Mouse (Mus musculus) embryonic facial prominence, embryonic 10.5 days (tissue): Measurements from ENCODE around the gene Nos3. TPM values are rescaled to one million over a fixed set of nuclear protein-coding genes. Genes with fewer than 3 reads are reported as not detected.

ENCODE experiments used
- DNase-seq: peaks from one replicate; pipeline ENCODE4 v3.0.0-alpha.2; 2017; ENCODE audit warnings: low spot score
- H3K27ac ChIP-seq: fragments of 300-500 bp; sonication (generic); replicated peaks from 2 replicates; pipeline ENCODE4 v1.5.1; 2016; ENCODE audit warnings: mild to moderate bottlenecking
- H3K27me3 ChIP-seq: fragments of 300-500 bp; sonication (generic); replicated peaks from 2 replicates; pipeline ENCODE4 v1.6.1; 2016; ENCODE audit warnings: low read depth, mild to moderate bottlenecking; ENCODE audit not compliant: poor library complexity, severe bottlenecking
- H3K36me3 ChIP-seq: fragments of 300-500 bp; sonication (generic); replicated peaks from 2 replicates; pipeline ENCODE4 v1.6.1; 2016; ENCODE audit warnings: mild to moderate bottlenecking, moderate library complexity
- H3K4me1 ChIP-seq: fragments of 300-500 bp; sonication (generic); 2 replicates; pipeline ENCODE4 v1.6.1; 2016
- H3K4me3 ChIP-seq: fragments of 300-500 bp; sonication (generic); 2 replicates; pipeline ENCODE4 v1.5.1; 2016; ENCODE audit warnings: mild to moderate bottlenecking, moderate library complexity
- H3K9me3 ChIP-seq: fragments of 300-500 bp; sonication (generic); 2 replicates; pipeline ENCODE4 v1.6.1; 2016; ENCODE audit warnings: mild to moderate bottlenecking
- WGBS: fragments of 180-500 bp; shearing (Covaris S2); methylation state at CpG from one replicate; pipeline ENCODE4 v1.1.7; 2016; 5-methylcytosine and 5-hydroxymethylcytosine counted together
- polyA plus RNA-seq: library from polyadenylated mRNA; unstranded; fragments of >200 nt; fragmentation: Nextera tagmentation; extraction: Ambion mirVana; gene quantifications from 2 replicates; pipeline ENCODE4 v1.2.1, GENCODE M21; 2016

The Nos3 gene
- polyA plus RNA-seq, 1 experiment from 2014 or later, result 7.7 TPM

GRCm38 (mm10) chr5:24383026-24383859, 18.6 kb downstream of the Nos3 start:
- peak overlapping the region; percentile 63 for H3K4me3 ChIP-seq
- H3K36me3 ChIP-seq, result no peaks in the 10 kb centered on the region
- H3K27ac ChIP-seq, result peak overlapping the region; percentile 76
- H3K9me3 ChIP-seq, result no peaks in the 10 kb centered on the region
- peaks cover 40% of the 10 kb centered on the region for H3K27me3 ChIP-seq
- peaks cover 49% of the 10 kb centered on the region for H3K4me1 ChIP-seq
- WGBS, result under 1% methylated on average over 34 of the region's 34 CpGs
- peak; percentile 94 for DNase-seq

- peaks cover 52% of the 10 kb centered on the region for H3K27me3 ChIP-seq
- no peak overlapping the region for H3K27ac ChIP-seq
- no peaks in the 10 kb centered on the region for H3K9me3 ChIP-seq
- H3K4me1 ChIP-seq, result peaks cover 57% of the 10 kb centered on the region
- DNase-seq, result no peak
- 72% methylated on average over 6 of the region's 6 CpGs for WGBS
- H3K4me3 ChIP-seq, result no peak overlapping the region
- H3K36me3 ChIP-seq, result no peaks in the 10 kb centered on the region
Observed at GRCm38 (mm10) chr5:24384407-24384806, 19.8 kb downstream of the Nos3 start.

GRCm38 (mm10) chr5:24385374-24385773, 20.8 kb downstream of the Nos3 start:
- 82% methylated on average over 5 of the region's 5 CpGs for WGBS
- Histone ChIP-seq H3K4me1 (peaks cover 57% of the 10 kb centered on the region), H3K9me3 (no peaks in the 10 kb centered on the region), H3K27me3 (peaks cover 61% of the 10 kb centered on the region), H3K36me3 (no peaks in the 10 kb centered on the region), H3K4me3 (no peak overlapping the region), H3K27ac (no peak overlapping the region)
- no peak for DNase-seq

GRCm38 (mm10) chr5:24385887-24386550, 21.4 kb downstream of the Nos3 start:
- Histone ChIP-seq H3K27me3 (peaks cover 67% of the 10 kb centered on the region), H3K4me3 (no peak overlapping the region), H3K27ac (no peak overlapping the region), H3K36me3 (no peaks in the 10 kb centered on the region), H3K9me3 (no peaks in the 10 kb centered on the region), H3K4me1 (peaks cover 57% of the 10 kb centered on the region)
- 81% methylated on average over 10 of the region's 10 CpGs for WGBS
- DNase-seq, result no peak

- Histone ChIP-seq H3K4me1 (peaks cover 49% of the 10 kb centered on the region), H3K36me3 (no peaks in the 10 kb centered on the region), H3K27ac (peak overlapping the region; percentile 78), H3K27me3 (peaks cover 76% of the 10 kb centered on the region), H3K4me3 (peak overlapping the region; percentile 66), H3K9me3 (no peaks in the 10 kb centered on the region)
- peak; percentile 71 for DNase-seq
- 1% methylated on average over 73 of the region's 73 CpGs for WGBS
Observed at GRCm38 (mm10) chr5:24387264-24388241, 22.9 kb downstream of the Nos3 start.

GRCm38 (mm10) chr5:24388246-24388915, 23.8 kb downstream of the Nos3 start:
- Histone ChIP-seq H3K9me3 (no peaks in the 10 kb centered on the region), H3K27ac (peak overlapping the region; percentile 78), H3K27me3 (peaks cover 76% of the 10 kb centered on the region), H3K4me3 (peak overlapping the region; percentile 66), H3K4me1 (peaks cover 42% of the 10 kb centered on the region), H3K36me3 (no peaks in the 10 kb centered on the region)
- 24% methylated on average over 26 of the region's 26 CpGs for WGBS
- DNase-seq, result no peak

GRCm38 (mm10) chr5:24389011-24389657, 24.5 kb downstream of the Nos3 start:
- DNase-seq, result peak; percentile 64
- Histone ChIP-seq H3K27me3 (peaks cover 76% of the 10 kb centered on the region), H3K4me1 (peaks cover 43% of the 10 kb centered on the region), H3K27ac (no peak overlapping the region; the same call in 1 of the 2 replicates), H3K36me3 (no peaks in the 10 kb centered on the region), H3K9me3 (no peaks in the 10 kb centered on the region), H3K4me3 (no peak overlapping the region)
- 44% methylated on average over 7 of the region's 7 CpGs for WGBS

GRCm38 (mm10) chr5:24389658-24390020, 25.0 kb downstream of the Nos3 start:
- Histone ChIP-seq H3K27ac (no peak overlapping the region; the same call in 1 of the 2 replicates), H3K36me3 (no peaks in the 10 kb centered on the region), H3K4me3 (no peak overlapping the region), H3K9me3 (no peaks in the 10 kb centered on the region), H3K4me1 (peaks cover 44% of the 10 kb centered on the region), H3K27me3 (peaks cover 72% of the 10 kb centered on the region)
- WGBS, result 78% methylated on average over 4 of the region's 4 CpGs
- DNase-seq, result no peak

- peaks cover 47% of the 10 kb centered on the region for H3K4me1 ChIP-seq
- 86% methylated on average over 7 of the region's 7 CpGs for WGBS
- no peak for DNase-seq
- H3K27ac ChIP-seq, result no peak within 1 kb of the TSS
- peaks cover 49% of the 10 kb centered on the region for H3K27me3 ChIP-seq
- no peaks in the 10 kb centered on the region for H3K9me3 ChIP-seq
- no peak within 1 kb of the TSS for H3K4me3 ChIP-seq
- H3K36me3 ChIP-seq, result peaks cover 4% of the 10 kb centered on the region; the same call in 1 of the 2 replicates
Observed at GRCm38 (mm10) chr5:24391864-24392263, 27.3 kb downstream of the Nos3 start, which contains the start of gene Atg9b. TSS of gene Atg9b (minus strand) at chr5:24392143.

- Histone ChIP-seq H3K9me3 (no peaks in the 10 kb centered on the region), H3K4me3 (no peak overlapping the region), H3K36me3 (peaks cover 4% of the 10 kb centered on the region; the same call in 1 of the 2 replicates), H3K27me3 (peaks cover 41% of the 10 kb centered on the region), H3K4me1 (peaks cover 38% of the 10 kb centered on the region), H3K27ac (no peak overlapping the region)
- 79% methylated on average over 7 of the region's 7 CpGs for WGBS
- no peak for DNase-seq
Observed at GRCm38 (mm10) chr5:24392724-24393123, 28.1 kb downstream of the Nos3 start.

- peaks cover 33% of the 10 kb centered on the region for H3K27me3 ChIP-seq
- peaks cover 4% of the 10 kb centered on the region; the same call in 1 of the 2 replicates for H3K36me3 ChIP-seq
- peak within 1 kb of the TSS; percentile 87 for H3K27ac ChIP-seq
- peak within 1 kb of the TSS; percentile 62 for H3K4me3 ChIP-seq
- H3K9me3 ChIP-seq, result no peaks in the 10 kb centered on the region
- 23% methylated on average over 7 of the region's 7 CpGs for WGBS
- H3K4me1 ChIP-seq, result peaks cover 30% of the 10 kb centered on the region
- peak; percentile 80 for DNase-seq
Observed at GRCm38 (mm10) chr5:24393392-24393997, 28.9 kb downstream of the Nos3 start, which contains the start of gene Abcb8. TSS of gene Abcb8 (plus strand) at chr5:24393663.
